Mouse (Mus musculus) intestine, embryonic 14.5 days (tissue): ENCODE data around the gene Lbhd1. TPM values are rescaled to one million over a fixed set of nuclear protein-coding genes. Genes with fewer than 3 reads are reported as not detected.

Experiments used
- ATAC-seq: fragments of 200-750 bp; cut with Nextera tagmentation; replicated peaks from 2 replicates; pipeline ENCODE4 v1.8.0; 2017; ENCODE audit warnings: low read depth, moderate number of reproducible peaks, moderate TSS enrichment, moderate library complexity; ENCODE audit not compliant: low FRiP score, low TSS enrichment
- DNase-seq: peaks from one replicate; pipeline ENCODE4 v3.0.0-alpha.2; 2018; ENCODE audit warnings: low spot score
- H3K27ac ChIP-seq: fragments of 300-500 bp; sonication (generic); 2 replicates; pipeline ENCODE4 v1.5.1; 2014; ENCODE audit warnings: low read depth, mild to moderate bottlenecking, control low read depth
- H3K27me3 ChIP-seq: fragments of 300-500 bp; sonication (generic); replicated peaks from 2 replicates; pipeline ENCODE4 v1.6.1; 2014; ENCODE audit warnings: low read length, control low read depth; ENCODE audit not compliant: control insufficient read depth, insufficient read depth
- H3K36me3 ChIP-seq: fragments of 300-500 bp; sonication (generic); 2 replicates; pipeline ENCODE4 v1.6.1; 2014; ENCODE audit warnings: low read length, control low read depth; ENCODE audit not compliant: control insufficient read depth, insufficient read depth
- H3K4me1 ChIP-seq: fragments of 300-500 bp; sonication (generic); replicated peaks from 2 replicates; pipeline ENCODE4 v1.6.1; 2014; ENCODE audit warnings: low read length, control low read depth, mixed read lengths; ENCODE audit not compliant: control insufficient read depth, insufficient read depth
- H3K4me2 ChIP-seq: fragments of 300-500 bp; sonication (generic); 2 replicates; pipeline ENCODE4 v1.6.1; 2014; ENCODE audit warnings: low read length
- H3K4me3 ChIP-seq: fragments of 300-500 bp; sonication (generic); 2 replicates; pipeline ENCODE4 v1.5.1; 2014; ENCODE audit warnings: low read depth, low read length, control low read depth, mixed read lengths
- H3K9ac ChIP-seq: fragments of 300-500 bp; sonication (generic); 2 replicates; pipeline ENCODE4 v1.6.1; 2014; ENCODE audit warnings: mild to moderate bottlenecking, low read length
- H3K9me3 ChIP-seq: fragments of 300-500 bp; sonication (generic); 2 replicates; pipeline ENCODE4 v1.6.1; 2016; ENCODE audit warnings: low read length, control low read depth; ENCODE audit not compliant: control insufficient read depth
- WGBS: fragments of 180-500 bp; shearing (Covaris S2); extraction: QIAGEN DNeasy Blood & Tissue Kit; methylation state at CpG from one replicate; pipeline ENCODE4 v1.1.7; 2014; 5-methylcytosine and 5-hydroxymethylcytosine counted together
- polyA plus RNA-seq: library from polyadenylated mRNA; unstranded; fragments of >200 nt; fragmentation: Nextera tagmentation; extraction: Ambion mirVana; gene quantifications from 2 replicates; pipeline ENCODE4 v1.2.1, GENCODE M21; 2014

Lbhd1 gene
- polyA plus RNA-seq, 1 experiment from 2014 or later: 79.2 TPM

GRCm38 (mm10) chr19:8897865-8898495 lies 14.4 kb downstream of the Lbhd1 start, which contains the start of gene Ganab:
TSS of gene Ganab (plus strand) at chr19:8898071.
- ATAC-seq (peak; percentile 98), DNase-seq (peak; percentile 95)
- Histone ChIP-seq H3K4me3 (peak within 1 kb of the TSS; percentile 96), H3K4me1 (peaks cover 21% of the 10 kb centered on the region), H3K9ac (peak within 1 kb of the TSS; percentile 97), H3K36me3 (peaks cover 37% of the 10 kb centered on the region), H3K4me2 (peak within 1 kb of the TSS; percentile 85), H3K27ac (peak within 1 kb of the TSS; percentile 84), H3K9me3 (no peaks in the 10 kb centered on the region), H3K27me3 (no peaks in the 10 kb centered on the region)
- WGBS: under 1% methylated on average over 53 of the region's 53 CpGs

GRCm38 (mm10) chr19:8898576-8898975 lies 15.0 kb downstream of the Lbhd1 start:
- peaks cover 21% of the 10 kb centered on the region for H3K4me1 ChIP-seq
- H3K4me3 ChIP-seq: peak overlapping the region; percentile 96
- H3K9ac ChIP-seq: peak overlapping the region; percentile 97
- H3K4me2 ChIP-seq: peak overlapping the region; percentile 85
- H3K9me3 ChIP-seq: no peaks in the 10 kb centered on the region
- no peak for DNase-seq
- no peaks in the 10 kb centered on the region for H3K27me3 ChIP-seq
- no peak for ATAC-seq
- peak overlapping the region; percentile 84 for H3K27ac ChIP-seq
- H3K36me3 ChIP-seq: peaks cover 43% of the 10 kb centered on the region
- WGBS: 4% methylated on average over 13 of the region's 13 CpGs

GRCm38 (mm10) chr19:8899079-8899478 lies 15.5 kb downstream of the Lbhd1 start:
- Histone ChIP-seq H3K9ac (peak overlapping the region; percentile 97), H3K27ac (0 out of 2 replicates have a peak overlapping the region, but pooled peaks have one; percentile 0), H3K9me3 (no peaks in the 10 kb centered on the region), H3K27me3 (no peaks in the 10 kb centered on the region), H3K4me3 (peak overlapping the region; percentile 96), H3K4me1 (peaks cover 21% of the 10 kb centered on the region), H3K36me3 (peaks cover 47% of the 10 kb centered on the region), H3K4me2 (peak overlapping the region; percentile 85)
- 39% methylated on average over 3 of the region's 3 CpGs for WGBS
- DNase-seq (no peak), ATAC-seq (no peak)

GRCm38 (mm10) chr19:8903412-8903811 lies 19.9 kb downstream of the Lbhd1 start:
- Histone ChIP-seq H3K4me2 (no peak overlapping the region), H3K27ac (no peak overlapping the region), H3K9ac (no peak overlapping the region), H3K27me3 (no peaks in the 10 kb centered on the region), H3K36me3 (peaks cover 63% of the 10 kb centered on the region), H3K4me3 (no peak overlapping the region), H3K9me3 (no peaks in the 10 kb centered on the region), H3K4me1 (peaks cover 12% of the 10 kb centered on the region)
- WGBS: 95% methylated on average over 5 of the region's 5 CpGs
- no peak for DNase-seq
- no peak for ATAC-seq

DNA sequence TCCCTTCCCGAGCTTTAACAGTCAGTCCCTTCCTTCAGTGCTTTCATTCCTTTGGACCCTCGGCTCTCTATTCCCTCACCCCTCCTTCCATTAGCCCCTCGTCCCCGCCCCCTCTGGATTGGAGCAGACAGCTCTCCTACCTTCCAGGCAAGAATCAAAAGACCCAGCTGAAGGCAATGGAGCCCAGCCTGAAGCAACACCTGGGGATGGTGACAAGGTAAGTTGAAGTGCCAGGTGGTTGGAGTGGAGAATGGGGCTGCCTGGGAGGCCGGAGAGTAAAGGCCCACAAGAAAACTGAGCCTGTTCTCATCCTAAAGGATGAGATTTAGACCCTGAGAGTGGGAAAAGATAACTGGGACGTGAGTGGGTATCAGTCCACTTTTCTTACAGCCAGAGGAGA lies 25.0 kb downstream of the Lbhd1 start:
- H3K36me3 ChIP-seq: peaks cover 97% of the 10 kb centered on the region
- H3K9ac ChIP-seq: no peak overlapping the region
- no peak overlapping the region for H3K4me3 ChIP-seq
- no peak overlapping the region for H3K27ac ChIP-seq
- no peak overlapping the region for H3K4me2 ChIP-seq
- no peak for DNase-seq
- no peak for ATAC-seq
- H3K9me3 ChIP-seq: no peaks in the 10 kb centered on the region
- H3K4me1 ChIP-seq: no peaks in the 10 kb centered on the region
- no peaks in the 10 kb centered on the region for H3K27me3 ChIP-seq
- WGBS: 90% methylated on average over 6 of the region's 6 CpGs

DNA sequence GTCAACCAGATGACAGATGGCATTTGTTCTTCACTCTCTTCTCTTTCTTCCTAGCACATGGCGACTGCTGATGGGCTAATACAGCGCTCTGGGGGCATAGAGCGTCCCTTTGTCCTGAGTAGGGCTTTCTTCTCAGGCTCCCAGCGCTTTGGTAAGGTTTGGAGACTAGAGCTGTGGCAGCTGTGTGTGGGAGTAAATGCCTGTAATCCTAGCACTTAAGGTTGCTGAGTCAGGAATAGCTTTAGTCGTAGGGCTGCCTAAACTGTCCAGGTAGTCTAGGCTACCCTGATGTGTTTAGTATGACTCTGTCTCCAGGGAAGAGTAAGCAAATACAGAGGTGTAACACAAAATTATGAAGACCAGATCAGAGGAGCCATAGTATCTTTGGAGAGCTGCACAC lies 28.3 kb downstream of the Lbhd1 start:
- 93% methylated on average over 5 of the region's 5 CpGs for WGBS

DNA sequence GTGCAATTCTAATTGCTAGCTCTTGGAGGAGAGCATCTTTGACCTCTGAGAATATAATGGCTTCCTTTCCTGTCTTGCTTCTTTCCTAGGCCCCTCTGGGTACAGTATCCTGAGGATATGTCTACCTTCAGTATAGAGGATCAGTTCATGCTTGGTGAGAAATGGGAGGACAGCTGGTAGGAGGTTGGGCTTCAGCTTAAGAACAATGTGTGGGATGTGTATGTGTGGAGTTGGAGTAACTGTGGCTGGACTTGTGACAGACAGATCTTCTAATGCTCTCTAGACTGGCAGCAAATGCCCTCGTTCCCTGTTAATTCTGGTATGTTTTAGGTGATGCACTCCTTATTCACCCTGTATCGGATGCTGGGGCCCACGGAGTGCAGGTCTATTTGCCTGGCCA lies 30.7 kb downstream of the Lbhd1 start:
- Histone ChIP-seq H3K36me3 (peaks cover 81% of the 10 kb centered on the region), H3K4me2 (no peak overlapping the region), H3K4me3 (no peak overlapping the region), H3K9me3 (no peaks in the 10 kb centered on the region), H3K27ac (no peak overlapping the region), H3K9ac (no peak overlapping the region), H3K27me3 (no peaks in the 10 kb centered on the region), H3K4me1 (no peaks in the 10 kb centered on the region)
- ATAC-seq (no peak), DNase-seq (no peak)
- 95% methylated on average over 3 of the region's 3 CpGs for WGBS

More for the DNA sequence above, 28.3 kb downstream of the Lbhd1 start:
- Histone ChIP-seq H3K4me1 (no peaks in the 10 kb centered on the region), H3K9ac (no peak overlapping the region), H3K4me2 (no peak overlapping the region), H3K27ac (no peak overlapping the region), H3K27me3 (no peaks in the 10 kb centered on the region), H3K4me3 (no peak overlapping the region), H3K36me3 (peaks cover 100% of the 10 kb centered on the region), H3K9me3 (no peaks in the 10 kb centered on the region)
- ATAC-seq (no peak), DNase-seq (no peak)

- Histone ChIP-seq H3K36me3 (peaks cover 44% of the 10 kb centered on the region), H3K4me2 (no peak overlapping the region), H3K4me1 (peaks cover 11% of the 10 kb centered on the region), H3K27me3 (no peaks in the 10 kb centered on the region), H3K4me3 (no peak overlapping the region), H3K9me3 (no peaks in the 10 kb centered on the region), H3K9ac (no peak overlapping the region), H3K27ac (no peak overlapping the region)
- DNase-seq: no peak
- no peak for ATAC-seq
- 90% methylated on average over 3 of the region's 3 CpGs for WGBS
Observed at GRCm38 (mm10) chr19:8919000-8919399, 35.5 kb downstream of the Lbhd1 start.

DNA sequence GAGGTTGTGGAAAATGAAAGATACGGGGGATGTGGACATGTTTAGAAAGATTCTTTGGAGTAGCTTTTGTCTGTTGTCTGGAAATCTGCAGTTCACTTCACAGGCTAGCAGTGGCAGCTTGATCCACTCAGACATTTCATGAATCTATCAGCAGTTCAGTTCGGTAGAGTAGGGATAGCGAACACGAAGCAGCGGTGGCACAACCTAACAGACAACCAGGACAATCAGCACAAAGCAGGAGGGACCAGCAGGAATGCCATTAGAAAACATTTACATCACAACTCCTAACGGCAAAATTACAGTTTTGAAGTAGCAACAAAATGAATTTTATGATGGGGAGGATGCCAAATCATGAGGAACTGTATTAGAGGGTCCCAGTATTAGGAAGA lies 36.1 kb downstream of the Lbhd1 start:
- no peaks in the 10 kb centered on the region for H3K27me3 ChIP-seq
- H3K9me3 ChIP-seq: no peaks in the 10 kb centered on the region
- peak overlapping the region; percentile 87 for H3K4me3 ChIP-seq
- WGBS: 70% methylated on average over 6 of the region's 6 CpGs
- no peak for DNase-seq
- H3K9ac ChIP-seq: peak overlapping the region; percentile 78
- ATAC-seq: no peak
- H3K4me1 ChIP-seq: peaks cover 11% of the 10 kb centered on the region
- H3K36me3 ChIP-seq: peaks cover 38% of the 10 kb centered on the region
- H3K27ac ChIP-seq: peak overlapping the region; percentile 86
- H3K4me2 ChIP-seq: peak overlapping the region; percentile 65
